Mouse (Mus musculus): Measurements from ENCODE around the gene Ell.
"Not testable (repeated sequence)": the region's sequence is repeated elsewhere in the genome, so short reads cannot be mapped to it uniquely, and the experiment has no call there.

Gene Ell

GRCm38 (mm10) chr8:70507027-70507393, 32.2 kb upstream of the Ell start:
- DNase-seq: no peak

GRCm38 (mm10) chr8:70509281-70509952, 29.8 kb upstream of the Ell start:
- DNase-seq: no peak

DNA sequence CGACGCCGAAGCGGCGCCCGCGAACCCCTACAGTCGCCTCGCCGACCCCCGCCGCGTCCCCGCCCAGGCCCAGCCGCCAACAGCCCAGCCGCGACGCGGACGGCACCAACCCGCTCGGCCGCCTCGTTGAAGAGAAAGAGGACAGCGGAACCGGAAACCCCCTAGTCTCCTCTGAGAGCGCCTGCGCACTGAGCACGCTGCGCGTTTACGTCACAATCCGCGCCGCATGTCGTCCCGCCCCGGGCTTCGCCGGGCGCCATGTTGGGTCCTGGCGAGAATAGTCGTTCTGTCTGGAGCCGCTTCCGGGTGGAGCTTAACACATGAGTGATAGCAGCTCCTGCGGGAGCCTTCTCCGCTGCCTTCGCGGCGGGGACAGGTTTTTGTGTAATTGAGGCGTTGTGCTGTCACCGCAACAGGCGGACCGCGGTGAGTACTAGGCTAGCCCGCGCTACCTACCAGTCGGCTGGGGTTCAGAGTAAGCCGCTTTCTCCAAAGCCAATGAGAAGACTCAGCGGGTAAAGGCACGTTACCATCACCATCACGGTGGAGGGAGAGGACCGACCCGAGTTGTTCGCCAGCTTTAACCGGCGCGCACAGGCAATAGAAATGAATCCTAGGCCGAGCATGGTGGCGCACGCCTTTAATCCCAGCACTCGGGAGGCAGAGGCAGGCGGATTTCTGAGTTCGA, 28.9 kb upstream of the Ell start, which contains the start of gene Uba52:
Gene Uba52 (minus strand): TSS at position 574 of the 688 bp plus-strand sequence.
- DNase-seq: peak; percentile 97

DNA sequence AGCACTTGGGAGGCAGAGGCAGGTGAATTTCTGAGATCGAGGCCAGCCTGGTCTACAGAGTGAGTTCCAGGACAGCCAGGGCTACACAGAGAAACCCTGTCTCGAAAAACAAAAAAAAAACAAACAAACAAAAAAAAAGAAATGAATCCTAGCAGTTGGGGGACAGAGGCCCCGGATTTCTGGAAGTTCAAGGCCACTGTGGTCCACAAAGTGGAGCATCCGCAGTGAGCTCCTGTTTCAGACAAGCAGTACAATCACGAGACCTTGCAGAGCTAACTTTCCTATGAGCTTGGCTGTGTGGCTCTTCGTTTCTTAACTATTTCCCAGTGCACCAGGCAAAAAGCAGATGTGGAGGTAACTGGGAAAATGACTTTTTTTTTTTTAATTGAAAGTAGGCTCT, 28.1 kb upstream of the Ell start:
- DNase-seq: not testable (repeated sequence)

DNA sequence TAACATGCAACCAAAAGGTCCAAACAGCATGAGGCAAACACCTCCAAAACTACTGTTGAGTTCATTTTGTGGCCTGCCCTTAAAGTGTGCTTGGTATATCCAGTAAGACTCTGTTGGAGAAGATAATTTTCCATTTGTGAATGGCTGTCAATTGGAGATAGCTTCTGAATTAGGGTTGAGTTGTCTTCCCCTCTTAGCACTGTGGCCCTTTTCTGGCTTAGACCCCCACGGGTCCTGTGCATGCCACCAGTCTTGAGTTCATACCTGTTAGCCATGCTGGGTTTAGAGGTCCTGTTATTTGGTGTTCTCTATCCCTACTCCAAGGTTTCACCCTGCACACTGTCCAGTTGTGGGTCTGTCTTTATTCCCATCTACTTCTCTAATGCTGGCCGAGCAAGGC, 27.5 kb upstream of the Ell start:
- no peak for DNase-seq

DNA sequence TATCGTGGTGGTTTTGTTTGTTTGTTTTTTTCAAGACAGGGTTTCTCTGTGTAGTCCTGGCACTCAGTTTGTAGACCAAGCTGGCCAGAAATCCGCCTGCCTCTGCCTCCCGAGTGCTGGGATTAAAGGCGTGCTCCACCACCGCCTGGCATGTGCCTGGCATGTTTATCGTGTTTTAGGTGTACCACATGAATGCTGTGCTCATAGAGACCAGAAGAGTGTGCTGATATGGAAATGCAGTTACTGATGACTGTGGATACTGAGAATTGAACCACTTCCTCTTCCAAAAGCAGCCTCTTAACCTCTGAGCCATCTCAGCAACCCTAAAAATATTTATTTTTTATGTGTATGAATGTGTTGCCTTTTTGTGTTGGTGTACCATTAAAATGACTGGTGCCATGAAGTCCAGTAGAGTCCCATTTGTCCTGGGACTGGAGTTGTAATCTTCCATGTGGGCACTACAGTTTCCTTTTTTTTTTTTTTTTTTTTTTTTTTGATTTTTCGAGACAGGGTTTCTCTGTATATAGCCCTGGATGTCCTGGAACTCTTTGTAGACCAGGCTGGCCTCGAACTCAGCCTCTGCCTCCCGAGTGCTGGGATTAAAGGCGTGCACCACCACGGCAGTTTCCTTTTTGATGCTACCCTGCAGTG, 26.9 kb upstream of the Ell start:
- no peak for DNase-seq

GRCm38 (mm10) chr8:70513441-70513840, 25.8 kb upstream of the Ell start:
- no peak for DNase-seq

GRCm38 (mm10) chr8:70517940-70518643, 21.2 kb upstream of the Ell start:
- DNase-seq: no peak

- DNase-seq: no peak
These were observed 20.2 kb upstream of the Ell start for GRCm38 (mm10) chr8:70519043-70519442.

DNA sequence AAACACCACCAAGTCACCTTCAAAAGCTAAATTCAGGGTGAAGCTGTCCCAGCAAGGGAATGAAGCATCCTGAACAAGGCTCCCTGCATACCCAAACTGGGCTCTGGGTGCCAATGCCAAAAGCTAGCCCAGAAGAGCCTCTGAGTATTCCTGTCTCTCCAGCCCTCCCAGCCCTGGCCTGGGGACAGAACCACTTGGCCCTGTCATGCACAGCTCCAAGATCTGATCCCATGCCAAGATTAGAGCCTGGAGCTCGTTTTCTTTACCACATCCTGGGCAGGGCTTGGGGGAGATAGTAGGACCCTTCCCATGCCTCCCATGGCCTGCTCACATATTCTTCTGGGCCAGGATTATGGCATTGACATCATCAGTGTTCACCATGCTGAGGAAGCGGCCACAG, 19.7 kb upstream of the Ell start:
- no peak for DNase-seq

GRCm38 (mm10) chr8:70522592-70523403, 16.5 kb upstream of the Ell start:
- DNase-seq: peak; percentile 97

- no peak for DNase-seq
These were observed 12.1 kb upstream of the Ell start for GRCm38 (mm10) chr8:70527111-70527511.

DNA sequence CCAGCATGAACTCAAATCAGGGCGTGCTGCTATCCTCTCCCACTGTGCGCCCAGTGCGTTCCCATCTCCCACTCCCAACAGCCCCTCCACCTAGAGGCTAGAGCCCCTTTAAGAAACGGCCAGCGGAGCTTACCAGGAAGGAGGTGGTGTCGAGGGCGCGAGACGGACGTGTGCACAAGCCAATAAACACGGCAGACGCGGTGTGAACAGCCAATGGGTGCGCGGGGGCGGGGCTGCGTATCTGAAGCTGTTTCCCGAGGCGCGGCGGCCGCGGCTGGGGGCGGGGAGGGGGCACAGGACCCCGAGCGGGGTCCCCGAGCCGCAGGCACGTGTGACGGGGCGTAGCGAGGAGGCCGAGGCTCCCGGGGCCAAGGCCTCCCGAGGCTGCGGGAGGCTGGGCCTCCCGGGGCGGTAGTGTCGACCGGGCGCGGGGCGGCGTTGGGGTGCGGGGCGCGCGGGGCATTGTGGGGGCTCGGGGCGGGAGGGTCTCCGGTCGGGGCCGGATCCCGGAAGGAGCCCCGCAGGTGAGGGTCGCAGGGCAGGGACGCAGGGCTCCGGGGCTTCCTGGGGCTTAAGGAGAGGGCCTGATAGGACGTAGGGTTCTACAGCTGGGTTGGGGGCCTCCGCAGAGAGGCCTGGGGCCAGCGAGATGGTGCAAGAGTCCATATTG, 11.6 kb upstream of the Ell start, which contains the start of the genes Fkbp8 and Kxd1:
Gene Fkbp8 (plus strand): TSS at position 213 of the 670 bp plus-strand sequence.
Gene Kxd1 (minus strand): TSS at position 445 of the 670 bp plus-strand sequence.
- peak; percentile 98 for DNase-seq

GRCm38 (mm10) chr8:70528182-70528797, 11.0 kb upstream of the Ell start:
- DNase-seq: no peak

DNA sequence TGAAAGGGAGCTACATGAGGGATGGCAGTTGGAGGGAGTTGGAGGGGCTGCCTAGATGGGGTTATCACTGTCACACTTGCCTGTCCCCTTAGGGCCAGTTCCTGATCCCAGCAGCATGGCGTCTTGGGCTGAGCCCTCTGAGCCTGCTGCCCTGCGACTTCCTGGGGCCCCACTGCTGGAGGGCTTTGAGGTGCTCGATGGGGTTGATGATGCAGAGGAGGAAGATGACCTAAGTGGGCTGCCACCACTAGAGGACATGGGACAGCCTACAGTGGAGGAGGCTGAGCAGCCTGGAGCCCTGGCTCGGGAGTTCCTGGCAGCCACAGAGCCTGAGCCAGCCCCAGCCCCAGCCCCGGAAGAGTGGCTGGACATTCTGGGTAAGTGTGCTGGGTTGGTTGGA, 10.0 kb upstream of the Ell start:
- no peak for DNase-seq

DNA sequence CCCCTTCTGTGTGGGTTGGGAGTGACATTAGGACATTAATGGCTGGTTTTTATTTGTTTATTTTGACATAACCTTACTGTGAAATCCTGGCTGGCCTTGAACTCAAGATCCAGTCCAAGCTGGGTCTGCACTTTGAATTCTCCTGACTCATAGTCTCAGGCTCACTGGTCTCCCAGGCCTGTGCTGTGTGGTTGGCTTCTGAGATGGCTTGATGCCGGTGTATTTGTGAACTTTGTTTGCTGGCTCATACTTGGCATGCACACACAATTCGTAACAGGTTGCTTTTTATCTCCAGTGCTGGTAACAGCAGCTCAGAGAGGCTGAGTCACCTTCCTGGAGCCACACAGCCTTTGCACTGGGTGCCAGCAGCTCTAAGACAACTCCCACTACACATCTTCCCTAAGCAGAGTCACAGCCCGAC, 9.5 kb upstream of the Ell start:
- no peak for DNase-seq

- no peak for DNase-seq
These were observed 8.9 kb upstream of the Ell start for GRCm38 (mm10) chr8:70530314-70530713.

- no peak for DNase-seq
These were observed 5.0 kb upstream of the Ell start for GRCm38 (mm10) chr8:70534281-70534680.

GRCm38 (mm10) chr8:70535221-70535620, 4.0 kb upstream of the Ell start:
- DNase-seq: no peak

DNA sequence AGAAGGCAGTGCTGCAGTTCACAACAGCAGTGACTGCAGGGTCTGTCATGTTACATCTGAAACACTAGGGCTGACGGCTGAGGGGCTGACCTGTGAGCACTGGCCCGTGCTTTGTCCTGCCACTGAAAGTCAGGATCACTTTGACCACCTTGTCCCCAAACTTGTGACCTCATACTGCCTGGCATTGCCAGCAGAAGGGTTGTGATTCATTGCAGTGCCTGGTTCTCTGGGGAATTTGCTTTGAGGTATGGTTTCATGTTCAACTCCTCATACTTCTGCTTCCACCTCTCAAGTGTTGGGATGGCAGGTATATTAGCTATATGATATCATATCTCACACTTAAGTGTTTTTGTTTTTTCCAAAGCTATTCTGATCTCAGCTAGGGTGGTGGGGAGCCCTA, 3.6 kb upstream of the Ell start:
- no peak for DNase-seq

DNA sequence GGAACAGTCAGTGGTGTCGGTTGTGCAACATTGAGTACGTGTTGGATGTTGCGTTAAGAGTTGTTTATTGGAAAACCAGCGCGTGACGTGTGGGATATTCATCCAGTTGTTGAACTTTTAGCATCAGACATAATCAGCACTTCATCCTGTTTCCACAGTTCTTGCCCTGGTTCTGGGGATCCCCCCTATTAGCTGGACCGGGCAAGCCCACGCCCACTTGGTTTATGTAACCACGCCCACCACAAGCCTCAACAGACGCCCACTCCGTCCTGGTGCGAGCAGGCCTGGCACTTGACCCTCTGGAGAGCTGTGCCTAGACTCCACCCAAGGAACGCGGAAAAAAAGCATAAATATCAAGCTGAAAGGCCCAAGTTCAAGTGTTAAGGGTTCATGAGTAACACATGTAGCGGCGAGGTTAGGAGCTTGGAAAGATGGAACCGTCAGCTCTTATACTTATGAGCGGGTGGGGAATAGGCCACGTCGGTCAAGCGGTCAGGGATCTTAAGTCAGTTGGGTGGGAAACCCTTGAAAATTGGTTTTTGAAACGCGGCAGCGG, 1.2 kb upstream of the Ell start:
- DNase-seq: peak; percentile 68
